Mouse (Mus musculus) embryonic facial prominence, embryonic 14.5 days (tissue): Measurements from ENCODE around the gene Pga5. TPM values are rescaled to one million over a fixed set of nuclear protein-coding genes. Genes with fewer than 3 reads are reported as not detected.

Experiments used
- ATAC-seq: fragments of 200-750 bp; cut with Nextera tagmentation; 2 replicates; pipeline ENCODE4 v1.8.0; 2017; ENCODE audit warnings: low read depth, moderate number of reproducible peaks, moderate TSS enrichment
- DNase-seq: peaks from one replicate; pipeline ENCODE4 v3.0.0-alpha.2; 2015; ENCODE audit warnings: low spot score
- H3K27ac ChIP-seq: fragments of 300-500 bp; sonication (generic); replicated peaks from 2 replicates; pipeline ENCODE4 v1.5.1; 2014; ENCODE audit warnings: low read depth, mild to moderate bottlenecking, low read length, moderate library complexity
- H3K27me3 ChIP-seq: fragments of 300-500 bp; sonication (generic); replicated peaks from 2 replicates; pipeline ENCODE4 v1.6.1; 2014; ENCODE audit warnings: low read length; ENCODE audit not compliant: control insufficient read depth, insufficient read depth
- H3K36me3 ChIP-seq: fragments of 300-500 bp; sonication (generic); 2 replicates; pipeline ENCODE4 v1.6.1; 2014; ENCODE audit warnings: low read length, mixed read lengths; ENCODE audit not compliant: control insufficient read depth, insufficient read depth
- H3K4me1 ChIP-seq: fragments of 300-500 bp; sonication (generic); 2 replicates; pipeline ENCODE4 v1.6.1; 2014; ENCODE audit warnings: antibody characterized with exemption, low read length; ENCODE audit not compliant: control insufficient read depth, insufficient read depth
- H3K4me2 ChIP-seq: fragments of 300-500 bp; sonication (generic); 2 replicates; pipeline ENCODE4 v1.6.1; 2014; ENCODE audit warnings: low read depth, mild to moderate bottlenecking, low read length, moderate library complexity, mixed read lengths
- H3K4me3 ChIP-seq: fragments of 300-500 bp; sonication (generic); 2 replicates; pipeline ENCODE4 v1.5.1; 2014; ENCODE audit warnings: low read depth, mild to moderate bottlenecking, low read length
- H3K9ac ChIP-seq: fragments of 300-500 bp; sonication (generic); 2 replicates; pipeline ENCODE4 v1.6.1; 2014; ENCODE audit warnings: low read depth, mild to moderate bottlenecking, low read length, moderate library complexity, mixed read lengths
- H3K9me3 ChIP-seq: fragments of 300-500 bp; sonication (generic); 2 replicates; pipeline ENCODE4 v1.6.1; 2016; ENCODE audit warnings: low read length; ENCODE audit not compliant: control insufficient read depth
- WGBS: fragments of 180-500 bp; shearing (Covaris S2); extraction: QIAGEN DNeasy Blood & Tissue Kit; methylation state at CpG from one replicate; pipeline ENCODE4 v1.1.7; 2014; 5-methylcytosine and 5-hydroxymethylcytosine counted together
- polyA plus RNA-seq: library from polyadenylated mRNA; unstranded; fragments of >200 nt; fragmentation: Nextera tagmentation; extraction: Ambion mirVana; gene quantifications from 2 replicates; pipeline ENCODE4 v1.2.1, GENCODE M21; 2014

Pga5 gene
- polyA plus RNA-seq, 1 experiment from 2014 or later, result not detected

- H3K9me3 ChIP-seq, result no peaks in the 10 kb centered on the region
- H3K36me3 ChIP-seq, result peaks cover 75% of the 10 kb centered on the region
- no peak overlapping the region for H3K4me2 ChIP-seq
- peak; percentile 96 for DNase-seq
- H3K4me1 ChIP-seq, result peaks cover 12% of the 10 kb centered on the region; the same call in 1 of the 2 replicates
- no peaks in the 10 kb centered on the region for H3K27me3 ChIP-seq
- H3K9ac ChIP-seq, result no peak overlapping the region; the same call in 1 of the 2 replicates
- peak; percentile 85 for ATAC-seq
- no peak overlapping the region for H3K4me3 ChIP-seq
- 23% methylated on average over 8 of the region's 8 CpGs for WGBS
- peak overlapping the region; percentile 61; the same call in 1 of the 2 replicates for H3K27ac ChIP-seq
Observed at GRCm38 (mm10) chr19:10709360-10710087, 31.7 kb upstream of the Pga5 start.

DNA sequence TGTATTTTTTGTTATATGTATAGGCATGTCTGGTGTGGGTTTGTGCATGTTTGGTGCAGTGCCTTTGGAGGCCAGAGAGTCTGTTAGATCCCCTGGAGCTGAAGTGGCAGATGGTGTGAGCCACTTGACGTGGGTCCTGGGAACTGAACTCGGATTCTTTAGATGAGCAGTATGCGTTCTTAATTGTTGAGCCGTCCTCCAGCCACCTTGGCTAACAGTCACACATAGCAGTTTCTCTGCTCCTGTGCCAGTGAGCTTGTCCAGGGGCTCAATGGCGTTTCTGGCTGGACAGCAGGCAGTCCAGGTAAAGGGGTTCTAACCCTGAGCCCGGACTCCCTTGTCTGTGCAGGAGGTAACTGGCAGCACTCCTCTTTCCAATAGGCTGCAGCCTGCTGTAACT is 31.0 kb upstream of the Pga5 start:
- no peak overlapping the region for H3K27ac ChIP-seq
- H3K4me1 ChIP-seq, result peaks cover 12% of the 10 kb centered on the region; the same call in 1 of the 2 replicates
- H3K9me3 ChIP-seq, result no peaks in the 10 kb centered on the region
- no peak overlapping the region for H3K9ac ChIP-seq
- H3K4me2 ChIP-seq, result no peak overlapping the region
- no peak for DNase-seq
- no peaks in the 10 kb centered on the region for H3K27me3 ChIP-seq
- ATAC-seq, result no peak
- H3K4me3 ChIP-seq, result no peak overlapping the region
- WGBS, result 64% methylated on average over 6 of the region's 6 CpGs
- H3K36me3 ChIP-seq, result peaks cover 69% of the 10 kb centered on the region

GRCm38 (mm10) chr19:10707881-10708280 is 30.0 kb upstream of the Pga5 start:
- ATAC-seq, result no peak

DNA sequence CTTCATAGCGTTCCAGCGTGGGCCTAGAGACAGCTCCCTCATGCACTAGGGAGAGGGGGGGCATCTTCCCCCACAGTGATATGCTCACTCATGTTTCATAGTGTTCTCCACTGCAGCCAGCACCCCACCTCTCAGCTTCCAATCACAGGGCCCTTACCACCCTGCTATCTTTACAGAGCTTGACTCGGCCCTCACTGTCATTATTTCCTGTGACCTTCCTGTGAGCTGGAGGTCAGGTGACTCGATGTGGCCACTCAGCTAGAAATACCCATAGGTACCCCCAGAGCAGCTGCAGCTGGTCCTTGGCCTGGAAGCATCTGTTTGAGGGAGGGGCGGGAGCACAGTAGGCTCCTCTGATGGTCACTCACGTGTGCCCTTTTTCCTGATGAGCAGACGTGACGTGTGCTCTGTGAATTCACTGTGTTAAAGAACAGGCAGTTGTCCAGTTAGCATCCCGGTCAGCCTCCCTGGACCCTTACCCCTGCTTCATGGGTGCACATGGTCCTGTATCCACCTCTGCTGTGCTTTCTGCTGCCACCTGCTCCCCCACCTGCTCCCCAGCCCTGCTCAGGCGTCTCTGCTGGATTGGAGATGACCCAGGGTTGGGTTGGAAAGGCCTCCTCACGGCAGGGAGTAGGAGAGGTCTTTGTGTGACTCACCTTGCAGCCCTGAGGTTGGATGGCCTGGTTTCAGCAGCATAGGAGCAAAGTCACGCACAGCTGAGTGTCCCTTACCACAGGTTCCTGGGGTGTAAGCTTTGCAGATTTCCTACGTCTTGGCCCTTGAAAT is 29.4 kb upstream of the Pga5 start:
- H3K36me3 ChIP-seq, result peaks cover 53% of the 10 kb centered on the region
- no peaks in the 10 kb centered on the region for H3K9me3 ChIP-seq
- H3K9ac ChIP-seq, result no peak overlapping the region
- no peaks in the 10 kb centered on the region for H3K27me3 ChIP-seq
- no peak for ATAC-seq
- H3K4me2 ChIP-seq, result no peak overlapping the region
- H3K4me1 ChIP-seq, result peaks cover 12% of the 10 kb centered on the region; the same call in 1 of the 2 replicates
- no peak overlapping the region for H3K4me3 ChIP-seq
- no peak for DNase-seq
- WGBS, result 83% methylated on average over 13 of the region's 13 CpGs
- H3K27ac ChIP-seq, result no peak overlapping the region

More at GRCm38 (mm10) chr19:10707881-10708280, 30.0 kb upstream of the Pga5 start:
- no peaks in the 10 kb centered on the region for H3K9me3 ChIP-seq
- no peak overlapping the region for H3K9ac ChIP-seq
- H3K36me3 ChIP-seq, result peaks cover 59% of the 10 kb centered on the region
- H3K4me2 ChIP-seq, result no peak overlapping the region
- WGBS, result 90% methylated on average over 1 of the region's 1 CpGs
- H3K27me3 ChIP-seq, result no peaks in the 10 kb centered on the region
- peaks cover 12% of the 10 kb centered on the region; the same call in 1 of the 2 replicates for H3K4me1 ChIP-seq
- DNase-seq, result no peak
- no peak overlapping the region for H3K4me3 ChIP-seq
- H3K27ac ChIP-seq, result no peak overlapping the region

GRCm38 (mm10) chr19:10703470-10703869 is 25.6 kb upstream of the Pga5 start:
- Histone ChIP-seq H3K4me2 (no peak overlapping the region), H3K27me3 (no peaks in the 10 kb centered on the region), H3K36me3 (peaks cover 20% of the 10 kb centered on the region; the same call in 1 of the 2 replicates), H3K4me3 (no peak overlapping the region), H3K9ac (no peak overlapping the region), H3K4me1 (no peaks in the 10 kb centered on the region), H3K9me3 (no peaks in the 10 kb centered on the region), H3K27ac (no peak overlapping the region)
- DNase-seq (no peak), ATAC-seq (no peak)
- WGBS, result 90% methylated on average over 8 of the region's 8 CpGs

DNA sequence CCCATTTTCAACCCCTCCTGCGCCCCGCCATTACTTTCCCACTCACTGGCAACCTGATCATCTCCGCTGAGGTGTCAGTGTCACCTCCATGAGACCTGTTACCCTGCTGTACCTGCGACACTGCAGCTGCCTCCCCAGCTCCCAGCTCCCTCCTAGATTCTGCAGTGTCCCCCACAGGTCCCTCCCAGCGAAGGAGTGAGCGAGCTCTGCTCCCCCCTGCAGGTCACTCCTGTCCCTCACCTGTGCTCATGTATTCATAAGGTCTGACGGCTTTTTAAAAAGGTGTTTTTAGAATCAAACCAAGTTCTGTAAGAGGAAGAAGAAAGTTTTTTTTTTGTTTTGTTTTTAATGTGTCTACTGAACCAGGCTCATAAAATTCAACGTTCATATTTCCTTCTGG is 24.3 kb upstream of the Pga5 start:
- H3K9ac ChIP-seq, result no peak overlapping the region
- DNase-seq (no peak), ATAC-seq (no peak)
- WGBS, result 78% methylated on average over 8 of the region's 8 CpGs
- no peaks in the 10 kb centered on the region for H3K4me1 ChIP-seq
- H3K36me3 ChIP-seq, result 0 out of 2 replicates have a peak, but pooled peaks cover 8% of the 10 kb centered on the region
- H3K4me3 ChIP-seq, result no peak overlapping the region
- no peaks in the 10 kb centered on the region for H3K27me3 ChIP-seq
- no peaks in the 10 kb centered on the region for H3K9me3 ChIP-seq
- no peak overlapping the region for H3K27ac ChIP-seq
- no peak overlapping the region for H3K4me2 ChIP-seq

DNA sequence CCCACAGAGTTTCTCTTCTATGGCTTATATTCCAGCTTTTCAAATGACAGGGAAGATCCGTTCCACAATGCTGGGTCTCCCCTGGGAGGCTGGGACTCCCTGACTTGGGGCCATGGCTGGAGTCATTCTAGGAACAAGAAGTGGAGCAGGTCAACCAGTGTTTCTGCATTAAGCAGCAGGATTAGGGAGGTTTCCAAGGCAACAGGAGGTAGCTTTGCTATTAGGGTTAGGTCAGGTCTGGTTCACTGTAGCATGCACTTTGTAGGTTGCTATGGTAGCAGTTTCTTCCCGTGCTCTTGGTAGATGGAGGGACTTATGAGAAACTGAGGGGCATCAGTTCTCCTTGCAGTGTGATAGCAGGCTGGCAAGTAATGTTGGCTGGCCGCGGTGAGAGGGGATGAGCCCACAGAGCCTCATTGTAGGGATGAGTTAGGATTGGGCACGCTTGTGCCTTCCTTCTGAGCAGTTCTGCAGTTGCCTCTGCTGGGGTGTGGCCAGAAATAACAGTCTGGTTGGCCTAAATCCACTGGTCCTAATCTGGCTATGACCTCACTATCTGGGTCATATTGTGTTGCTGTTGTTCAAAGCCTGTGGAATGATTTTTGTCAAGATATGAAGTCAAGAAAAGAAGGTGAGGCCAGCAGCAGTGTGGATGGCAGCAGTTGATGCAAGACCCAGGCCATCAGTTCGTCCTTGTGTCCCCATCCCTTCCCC is 23.3 kb upstream of the Pga5 start:
- no peaks in the 10 kb centered on the region for H3K27me3 ChIP-seq
- no peak overlapping the region for H3K4me3 ChIP-seq
- H3K36me3 ChIP-seq, result no peaks in the 10 kb centered on the region
- H3K27ac ChIP-seq, result no peak overlapping the region
- ATAC-seq, result no peak
- DNase-seq, result no peak
- no peaks in the 10 kb centered on the region for H3K9me3 ChIP-seq
- H3K9ac ChIP-seq, result no peak overlapping the region
- peaks cover 2% of the 10 kb centered on the region; the same call in 1 of the 2 replicates for H3K4me1 ChIP-seq
- H3K4me2 ChIP-seq, result no peak overlapping the region
- 71% methylated on average over 6 of the region's 6 CpGs for WGBS

GRCm38 (mm10) chr19:10699851-10700250 is 22.0 kb upstream of the Pga5 start:
- 67% methylated on average over 9 of the region's 9 CpGs for WGBS
- no peak overlapping the region for H3K9ac ChIP-seq
- H3K4me1 ChIP-seq, result peaks cover 14% of the 10 kb centered on the region; the same call in 1 of the 2 replicates
- no peaks in the 10 kb centered on the region for H3K36me3 ChIP-seq
- ATAC-seq (peak; percentile 11; the same call in 1 of the 2 replicates), DNase-seq (peak; percentile 45)
- H3K27me3 ChIP-seq, result no peaks in the 10 kb centered on the region
- no peak overlapping the region for H3K27ac ChIP-seq
- no peaks in the 10 kb centered on the region for H3K9me3 ChIP-seq
- H3K4me2 ChIP-seq, result no peak overlapping the region
- no peak overlapping the region for H3K4me3 ChIP-seq
